Mouse (Mus musculus): ENCODE results near the gene Cabp2. TPM values are rescaled to one million over a fixed set of nuclear protein-coding genes. Genes with fewer than 3 reads are reported as not detected.

Gene Cabp2
- polyA plus RNA-seq, 1 experiment from 2014 or later, result not detected

DNA sequence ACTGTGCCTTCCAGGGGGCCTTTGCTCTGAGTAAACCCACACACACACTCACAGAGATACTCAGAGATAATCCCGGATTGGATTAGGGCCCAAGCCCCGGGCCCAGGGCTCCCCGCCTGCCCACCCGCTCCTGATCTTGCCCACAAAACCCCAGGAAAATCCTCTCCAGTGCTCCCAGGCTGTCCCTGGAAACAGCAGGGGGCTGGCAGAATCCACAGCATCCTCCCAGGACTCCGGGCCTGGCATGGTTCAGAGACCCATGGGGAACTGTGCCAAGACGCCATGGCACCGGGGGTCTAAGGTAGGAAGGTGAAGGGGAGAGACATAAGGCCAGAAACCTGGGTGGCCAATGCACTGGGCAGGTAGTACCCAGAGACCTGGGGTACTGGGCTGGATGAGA, 1.9 kb downstream of the Cabp2 start:
- DNase-seq (ENCODE audit: low spot score), result no peak
- Histone ChIP-seq H3K36me3 (ENCODE audit: control insufficient read depth, insufficient read depth, low read length) (no peaks in the 10 kb centered on the region), H3K9me3 (ENCODE audit: control insufficient read depth, low read length) (no peaks in the 10 kb centered on the region), H3K4me3 (ENCODE audit: low read depth, low read length) (no peak overlapping the region), H3K4me1 (replicated peaks; ENCODE audit: control insufficient read depth, insufficient read depth) (no peaks in the 10 kb centered on the region), H3K9ac (ENCODE audit: low read length) (no peak overlapping the region), H3K27me3 (ENCODE audit: control insufficient read depth, insufficient read depth, low read length) (no peaks in the 10 kb centered on the region), H3K27ac (replicated peaks) (no peak overlapping the region), H3K4me2 (replicated peaks; ENCODE audit: low read depth) (no peak overlapping the region)
- WGBS, result 79% methylated on average over 7 of the region's 7 CpGs
- ATAC-seq (ENCODE audit: low FRiP score, low TSS enrichment), result no peak
- TF ChIP-seq CTCF (IDR thresholded peaks at IDR 0.05; ENCODE audit: low read depth) (no peak), EP300 (optimal IDR thresholded peaks at IDR 0.05) (no peak)

DNA sequence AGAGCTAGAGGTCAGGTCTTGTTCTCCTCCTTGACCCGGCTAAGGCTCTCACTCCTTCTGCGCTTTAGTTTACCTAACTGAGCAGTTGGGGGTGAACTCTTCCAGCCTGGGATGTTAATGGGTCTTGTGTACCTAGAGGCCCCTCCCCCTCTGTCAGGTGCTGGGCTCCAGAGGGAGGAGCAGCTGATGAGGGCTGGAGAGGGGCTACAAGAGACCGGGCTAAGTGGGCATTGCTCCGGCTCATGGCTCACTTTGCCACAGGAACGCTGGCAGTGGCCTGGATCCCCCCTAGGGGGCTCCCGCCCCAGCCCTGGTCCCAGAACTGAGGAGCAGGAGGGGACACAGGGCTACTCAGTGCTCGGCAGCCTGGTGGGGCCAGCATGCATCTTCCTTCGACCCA, 2.4 kb downstream of the Cabp2 start:
- 25% methylated on average over 8 of the region's 8 CpGs for WGBS
- ATAC-seq (ENCODE audit: low FRiP score, low TSS enrichment) (no peak), DNase-seq (ENCODE audit: low spot score) (no peak)
- no peak overlapping the region for H3K4me2 ChIP-seq (replicated peaks; ENCODE audit: low read depth)
- no peak overlapping the region for H3K9ac ChIP-seq (ENCODE audit: low read length)
- no peak for TF ChIP-seq EP300 (optimal IDR thresholded peaks at IDR 0.05)
- TF ChIP-seq CTCF (IDR thresholded peaks at IDR 0.05; ENCODE audit: low read depth), result peak; percentile 13; the same call in 1 of the 2 replicates
- H3K4me3 ChIP-seq (ENCODE audit: low read depth, low read length), result no peak overlapping the region
- no peak overlapping the region for H3K27ac ChIP-seq (replicated peaks)
- H3K27me3 ChIP-seq (ENCODE audit: control insufficient read depth, insufficient read depth, low read length), result no peaks in the 10 kb centered on the region
- H3K9me3 ChIP-seq (ENCODE audit: control insufficient read depth, low read length), result no peaks in the 10 kb centered on the region
- H3K4me1 ChIP-seq (replicated peaks; ENCODE audit: control insufficient read depth, insufficient read depth), result no peaks in the 10 kb centered on the region
- no peaks in the 10 kb centered on the region for H3K36me3 ChIP-seq (ENCODE audit: control insufficient read depth, insufficient read depth, low read length)

DNA sequence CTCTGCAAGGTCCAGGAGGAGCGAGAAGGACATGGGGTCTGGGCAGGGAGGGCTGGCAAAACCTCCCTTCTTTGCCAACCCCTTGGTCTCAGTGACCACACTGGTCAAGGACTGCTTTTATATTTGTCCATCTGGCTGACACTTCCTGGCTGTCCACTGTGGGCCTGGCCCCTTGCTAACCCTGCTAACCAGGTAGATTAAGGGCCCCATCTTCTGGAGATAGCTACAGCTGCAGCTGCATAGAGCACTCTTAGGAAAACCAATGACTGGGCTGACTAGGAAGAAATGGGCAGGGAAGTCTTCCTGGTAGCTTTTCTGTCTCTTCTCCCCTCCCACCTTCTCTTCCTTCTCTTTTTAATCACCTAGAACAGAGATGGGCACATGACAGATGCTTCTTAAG, 3.6 kb downstream of the Cabp2 start:
- 100% methylated on average over 1 of the region's 1 CpGs for WGBS
- Histone ChIP-seq H3K4me3 (ENCODE audit: low read depth, low read length) (no peak overlapping the region), H3K4me2 (replicated peaks; ENCODE audit: low read depth) (no peak overlapping the region), H3K36me3 (ENCODE audit: control insufficient read depth, insufficient read depth, low read length) (no peaks in the 10 kb centered on the region), H3K27ac (replicated peaks) (no peak overlapping the region), H3K4me1 (replicated peaks; ENCODE audit: control insufficient read depth, insufficient read depth) (no peaks in the 10 kb centered on the region), H3K27me3 (ENCODE audit: control insufficient read depth, insufficient read depth, low read length) (no peaks in the 10 kb centered on the region), H3K9me3 (ENCODE audit: control insufficient read depth, low read length) (no peaks in the 10 kb centered on the region), H3K9ac (ENCODE audit: low read length) (no peak overlapping the region)
- DNase-seq (ENCODE audit: low spot score) (no peak), ATAC-seq (ENCODE audit: low FRiP score, low TSS enrichment) (peak; percentile 40; the same call in 1 of the 2 replicates)
- no peak for TF ChIP-seq EP300 (optimal IDR thresholded peaks at IDR 0.05)
- peak; percentile 75 for TF ChIP-seq CTCF (IDR thresholded peaks at IDR 0.05; ENCODE audit: low read depth)

DNA sequence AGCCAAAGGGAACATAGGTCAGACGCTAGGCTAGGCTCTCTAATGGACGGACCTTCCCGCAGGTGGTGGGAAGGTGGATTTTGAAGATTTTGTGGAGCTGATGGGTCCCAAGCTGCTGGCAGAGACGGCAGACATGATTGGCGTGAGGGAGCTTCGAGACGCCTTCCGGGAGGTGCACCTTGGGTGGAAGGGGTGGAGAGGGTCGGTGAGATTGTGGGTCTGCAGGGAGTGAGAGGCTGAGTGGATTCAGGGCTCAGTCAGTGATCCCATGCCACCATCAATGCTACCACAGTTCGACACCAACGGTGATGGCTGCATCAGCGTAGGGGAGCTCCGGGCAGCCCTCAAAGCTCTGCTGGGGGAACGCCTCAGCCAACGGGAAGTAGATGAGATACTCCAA, 4.8 kb downstream of the Cabp2 start:
- WGBS, result 90% methylated on average over 15 of the region's 15 CpGs
- TF ChIP-seq CTCF (IDR thresholded peaks at IDR 0.05; ENCODE audit: low read depth) (no peak), EP300 (optimal IDR thresholded peaks at IDR 0.05) (no peak)
- no peak overlapping the region for H3K4me3 ChIP-seq (ENCODE audit: low read depth, low read length)
- no peak for ATAC-seq (ENCODE audit: low FRiP score, low TSS enrichment)
- H3K27ac ChIP-seq (replicated peaks), result no peak overlapping the region
- H3K36me3 ChIP-seq (ENCODE audit: control insufficient read depth, insufficient read depth, low read length), result no peaks in the 10 kb centered on the region
- H3K9me3 ChIP-seq (ENCODE audit: control insufficient read depth, low read length), result no peaks in the 10 kb centered on the region
- no peaks in the 10 kb centered on the region for H3K27me3 ChIP-seq (ENCODE audit: control insufficient read depth, insufficient read depth, low read length)
- H3K9ac ChIP-seq (ENCODE audit: low read length), result no peak overlapping the region
- no peak for DNase-seq (ENCODE audit: low spot score)
- no peak overlapping the region for H3K4me2 ChIP-seq (replicated peaks; ENCODE audit: low read depth)
- no peaks in the 10 kb centered on the region for H3K4me1 ChIP-seq (replicated peaks; ENCODE audit: control insufficient read depth, insufficient read depth)

DNA sequence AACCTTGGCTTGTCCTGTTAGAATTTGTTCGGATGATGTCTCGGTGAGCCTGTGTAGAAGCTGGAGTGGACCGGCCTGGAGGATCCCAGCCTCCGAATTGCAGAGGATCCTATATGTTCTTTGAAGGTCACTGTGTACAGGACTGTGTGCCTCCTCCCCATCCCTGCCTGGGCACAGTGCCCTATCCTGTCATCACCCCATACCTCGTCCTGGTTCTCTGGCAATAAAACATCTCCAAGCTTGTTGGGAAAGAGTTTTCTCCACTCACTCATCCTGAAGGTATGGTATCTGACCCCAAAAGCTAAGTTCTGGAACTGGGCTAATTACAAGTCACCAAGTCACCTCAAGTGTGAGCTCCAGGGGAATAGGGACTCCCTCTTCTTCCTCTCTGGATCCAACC, 5.7 kb downstream of the Cabp2 start:
- H3K4me3 ChIP-seq (ENCODE audit: low read depth, low read length), result no peak overlapping the region
- H3K4me1 ChIP-seq (replicated peaks; ENCODE audit: control insufficient read depth, insufficient read depth), result no peaks in the 10 kb centered on the region
- 83% methylated on average over 5 of the region's 5 CpGs for WGBS
- no peaks in the 10 kb centered on the region for H3K36me3 ChIP-seq (ENCODE audit: control insufficient read depth, insufficient read depth, low read length)
- H3K9me3 ChIP-seq (ENCODE audit: control insufficient read depth, low read length), result no peaks in the 10 kb centered on the region
- no peak for ATAC-seq (ENCODE audit: low FRiP score, low TSS enrichment)
- no peaks in the 10 kb centered on the region for H3K27me3 ChIP-seq (ENCODE audit: control insufficient read depth, insufficient read depth, low read length)
- TF ChIP-seq CTCF (IDR thresholded peaks at IDR 0.05; ENCODE audit: low read depth), result no peak
- no peak for TF ChIP-seq EP300 (optimal IDR thresholded peaks at IDR 0.05)
- no peak overlapping the region for H3K27ac ChIP-seq (replicated peaks)
- H3K4me2 ChIP-seq (replicated peaks; ENCODE audit: low read depth), result no peak overlapping the region
- DNase-seq (ENCODE audit: low spot score), result no peak
- no peak overlapping the region for H3K9ac ChIP-seq (ENCODE audit: low read length)

DNA sequence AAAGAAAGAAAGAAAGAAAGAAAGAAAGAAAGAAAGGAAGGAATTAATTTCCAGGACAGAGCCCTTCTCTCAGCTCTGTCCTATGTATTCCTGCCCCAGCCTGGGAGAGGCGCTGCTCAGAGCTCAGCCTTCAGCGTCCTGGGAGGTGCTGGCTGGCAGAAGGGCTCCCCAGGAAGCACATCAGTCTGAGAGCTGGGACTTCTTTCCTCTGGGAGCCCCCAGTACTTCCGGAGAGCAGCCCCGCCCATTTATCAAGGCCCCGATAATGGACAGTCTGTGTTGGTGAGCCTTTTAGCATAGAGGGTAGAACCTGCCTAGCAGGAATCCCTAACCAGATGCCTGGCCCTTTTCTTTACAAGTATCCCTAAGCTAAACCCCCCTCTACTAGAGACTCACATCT, 6.8 kb downstream of the Cabp2 start:
- no peaks in the 10 kb centered on the region for H3K36me3 ChIP-seq (ENCODE audit: control insufficient read depth, insufficient read depth, low read length)
- no peak overlapping the region for H3K4me3 ChIP-seq (ENCODE audit: low read depth, low read length)
- no peak overlapping the region for H3K4me2 ChIP-seq (replicated peaks; ENCODE audit: low read depth)
- TF ChIP-seq EP300 (optimal IDR thresholded peaks at IDR 0.05) (no peak), CTCF (IDR thresholded peaks at IDR 0.05; ENCODE audit: low read depth) (no peak)
- H3K9me3 ChIP-seq (ENCODE audit: control insufficient read depth, low read length), result no peaks in the 10 kb centered on the region
- no peak for DNase-seq (ENCODE audit: low spot score)
- H3K27ac ChIP-seq (replicated peaks), result no peak overlapping the region
- H3K4me1 ChIP-seq (replicated peaks; ENCODE audit: control insufficient read depth, insufficient read depth), result no peaks in the 10 kb centered on the region
- no peaks in the 10 kb centered on the region for H3K27me3 ChIP-seq (ENCODE audit: control insufficient read depth, insufficient read depth, low read length)
- no peak overlapping the region for H3K9ac ChIP-seq (ENCODE audit: low read length)
- WGBS, result 43% methylated on average over 5 of the region's 5 CpGs
- ATAC-seq (ENCODE audit: low FRiP score, low TSS enrichment), result no peak
